Mouse (Mus musculus) gastrocnemius, postnatal 25 days (tissue): Measurements from ENCODE around the gene Slc35b4. TPM values are rescaled to one million over a fixed set of nuclear protein-coding genes. Genes with fewer than 3 reads are reported as not detected.

ENCODE experiments used
- DNase-seq: peaks from one replicate; pipeline ENCODE4 v3.0.0; 2022
- total RNA-seq, 2 experiments: library from RNA; stranded (reverse); gene quantifications; 1 replicate in 1 of 2; 2 replicates in 1 of 2; pipeline ENCODE4 v1.2.3; 2021

The Slc35b4 gene
- total RNA-seq, 2 experiments from 2014 or later: 5.9 to 8.7 TPM

DNA sequence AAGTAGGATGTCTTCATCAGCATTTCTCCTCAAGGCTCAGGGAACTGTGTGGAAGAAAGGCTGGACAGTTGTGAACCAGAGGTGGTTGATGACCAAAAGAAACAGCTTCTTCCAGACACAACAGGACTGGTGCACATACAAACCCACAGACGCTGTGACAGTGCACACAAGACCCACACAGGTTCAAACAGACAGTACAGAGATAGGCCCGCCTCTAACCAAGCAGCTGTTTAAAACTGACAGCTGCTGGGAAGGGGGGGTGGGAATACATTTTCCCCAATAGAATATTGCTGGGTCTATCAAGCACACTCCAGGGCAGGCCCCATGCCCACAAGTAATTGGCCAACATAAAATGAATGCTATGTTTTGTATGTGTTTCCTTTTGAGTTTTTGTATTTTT lies 52.5 kb downstream of the Slc35b4 start:
- no peak for DNase-seq

DNA sequence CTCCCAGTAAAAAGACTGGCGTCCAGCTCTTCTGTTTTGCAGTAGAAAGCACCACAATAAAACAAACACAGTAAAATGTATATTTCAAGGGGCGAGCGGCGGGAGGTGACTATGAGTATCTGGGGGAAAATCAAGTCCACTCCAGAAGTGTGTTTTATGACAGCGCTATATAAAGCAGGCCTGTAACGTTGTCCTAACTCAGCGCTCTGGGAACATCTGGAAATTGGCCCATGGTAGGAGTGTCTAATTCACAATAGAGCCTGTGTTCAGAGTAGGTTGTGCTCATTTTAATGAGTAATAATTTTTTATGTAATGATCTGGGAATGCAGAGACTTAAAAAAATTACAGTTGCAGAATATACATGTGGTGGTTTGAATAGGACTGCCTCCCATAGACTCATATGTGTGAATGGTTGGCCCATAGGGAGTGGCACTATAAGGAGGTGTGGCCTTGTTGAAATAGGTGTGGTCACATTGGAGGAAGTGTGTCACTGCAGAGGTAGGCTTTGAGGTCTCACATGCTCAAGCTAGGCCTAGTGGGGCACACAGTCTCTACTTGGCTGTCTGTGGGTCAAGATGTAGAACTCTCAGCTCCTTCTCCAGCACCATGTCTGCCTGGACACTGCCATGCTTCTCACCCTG lies 60.0 kb downstream of the Slc35b4 start:
- DNase-seq: no peak

DNA sequence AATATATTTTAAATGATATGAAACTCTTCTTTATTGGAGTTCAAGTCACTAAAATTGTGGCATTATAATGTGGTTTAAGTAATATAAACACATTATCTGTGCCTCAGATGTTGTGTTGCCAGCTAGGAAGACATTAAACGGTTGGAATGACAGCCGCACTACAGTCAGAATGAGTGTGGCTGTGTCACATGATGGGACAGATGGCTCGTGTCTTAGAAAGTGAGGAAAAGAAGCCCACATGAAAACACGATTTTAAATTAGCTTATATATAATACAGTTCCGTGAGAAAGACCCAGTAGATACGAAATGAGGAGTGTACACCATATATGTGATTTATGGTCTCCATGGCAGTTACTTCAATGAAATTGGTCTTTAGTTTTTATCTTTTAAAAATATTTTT lies 65.5 kb downstream of the Slc35b4 start:
- DNase-seq: no peak

DNA sequence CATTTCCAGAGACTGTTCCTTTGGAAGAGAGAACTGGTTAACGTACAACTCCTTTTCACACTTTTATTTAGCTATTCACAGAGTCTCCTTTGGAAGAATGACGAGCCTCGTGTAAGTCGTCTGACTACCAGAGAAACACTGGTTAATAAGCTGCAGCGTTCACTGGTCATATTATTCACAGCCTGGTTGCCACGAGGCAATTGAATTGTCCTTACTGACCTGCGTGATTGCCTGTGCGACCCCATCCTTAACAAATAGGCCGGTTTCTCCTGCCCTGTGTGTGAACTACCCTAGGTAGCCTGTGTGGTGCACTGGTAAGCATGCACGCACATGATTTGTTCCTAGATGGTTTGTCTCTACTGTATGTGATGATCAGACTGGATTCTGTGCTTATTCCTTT lies 66.3 kb downstream of the Slc35b4 start:
- no peak for DNase-seq

Other genes starting within 250 kb of the Slc35b4 start
- gene Lrguk, start 147.7 kb downstream of the Slc35b4 start, total RNA-seq: under 1 TPM in 1 of 2 experiments, not detected in 1; 0.05 TPM
- gene Akr1b3, start 140.4 kb upstream of the Slc35b4 start, total RNA-seq: 100 to 1,000 TPM; 161 to 169 TPM
- gene Akr1b8, start 177.0 kb upstream of the Slc35b4 start, total RNA-seq: 1 to 10 TPM; 1.6 to 3.7 TPM
- gene Akr1b10, start 207.1 kb upstream of the Slc35b4 start, total RNA-seq: 10 to 100 TPM; 47.3 to 53.4 TPM
- not detected for gene Akr1b7, start 235.2 kb upstream of the Slc35b4 start, total RNA-seq